Mouse (Mus musculus) brain, embryonic 14.5 days (tissue): ENCODE results near the gene Lrrc8a. TPM values are rescaled to one million over a fixed set of nuclear protein-coding genes. Genes with fewer than 3 reads are reported as not detected.
A peak's percentile ranks its signal among the peaks of the same experiment; 100 is the strongest.

Experiments
- DNase-seq: peaks from one replicate; pipeline ENCODE4 v3.0.0-alpha.2; 2011; ENCODE audit warnings: low read depth
- CTCF ChIP-seq: fragments of 200-500 bp; IDR thresholded peaks from 2 replicates; pipeline ENCODE4 v1.5.1; 2012; ENCODE audit warnings: inconsistent platforms, mild to moderate bottlenecking, moderate library complexity, borderline replicate concordance; ENCODE audit not compliant: insufficient read depth, insufficient read length; ENCODE audit errors: extremely low read depth
- POLR2A ChIP-seq: fragments of 200-500 bp; IDR thresholded peaks from 2 replicates; pipeline ENCODE4 v1.6.1; 2012; ENCODE audit warnings: mild to moderate bottlenecking, inconsistent platforms, borderline replicate concordance; ENCODE audit not compliant: poor library complexity, insufficient read depth, insufficient read length, severe bottlenecking; ENCODE audit errors: extremely low read depth
- polyA plus RNA-seq: library from polyadenylated mRNA; depleted of rRNA; stranded (reverse); fragments of >200 nt; gene quantifications from 2 replicates; pipeline ENCODE4 v1.2.3, GENCODE M21; 2012; rRNA removed

Lrrc8a gene
- polyA plus RNA-seq, 1 experiment, result 42.4 TPM

DNA sequence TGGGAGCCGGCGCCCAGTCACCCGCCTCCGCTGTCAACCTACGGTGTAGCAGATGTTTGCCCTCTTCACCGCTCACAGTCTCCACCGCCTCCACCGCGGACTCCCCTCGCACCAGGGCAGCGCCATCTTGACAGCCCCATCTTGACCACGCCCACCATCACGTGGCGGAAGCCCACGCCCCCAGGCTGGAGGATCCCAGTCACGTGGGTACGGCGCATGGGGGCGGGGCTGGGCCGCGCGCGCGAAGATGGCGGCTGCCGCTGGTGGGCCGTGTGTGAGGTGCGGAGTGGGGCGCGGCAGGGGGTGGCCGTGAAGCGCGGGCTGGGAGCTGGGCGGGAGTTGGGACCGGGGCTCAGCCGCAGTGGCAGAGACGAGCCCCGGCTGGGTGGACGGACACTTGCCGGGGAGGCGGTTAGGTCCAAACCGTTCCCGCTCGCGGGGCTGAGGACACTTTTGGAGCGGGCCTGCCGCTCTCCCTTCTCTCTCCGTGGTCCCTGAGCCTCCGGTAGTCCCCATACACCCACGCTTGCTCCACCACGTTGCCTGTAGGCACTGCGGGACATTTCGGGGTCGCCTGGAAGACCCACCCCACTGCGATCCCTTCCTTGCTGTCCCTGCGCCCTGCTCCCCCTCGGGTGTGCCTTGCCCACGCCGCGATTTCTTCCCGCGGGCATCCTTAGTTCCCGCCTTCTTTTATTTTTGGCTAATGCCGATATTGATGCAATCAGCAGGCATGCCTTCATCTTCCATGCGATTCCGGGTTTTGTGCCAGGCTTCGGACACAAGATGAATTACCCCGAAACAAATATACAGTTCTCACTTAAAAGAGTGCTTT, 48.9 kb downstream of the Lrrc8a start, which contains the start of the genes Dolk and Nup188:
Gene Dolk (minus strand): TSS at position 143 of the 835 bp plus-strand sequence.
Gene Nup188 (plus strand): TSS at position 206 of the 835 bp plus-strand sequence.
- TF ChIP-seq CTCF, result no peak
- peak; percentile 98 for TF ChIP-seq POLR2A
- peak; percentile 98 for DNase-seq

DNA sequence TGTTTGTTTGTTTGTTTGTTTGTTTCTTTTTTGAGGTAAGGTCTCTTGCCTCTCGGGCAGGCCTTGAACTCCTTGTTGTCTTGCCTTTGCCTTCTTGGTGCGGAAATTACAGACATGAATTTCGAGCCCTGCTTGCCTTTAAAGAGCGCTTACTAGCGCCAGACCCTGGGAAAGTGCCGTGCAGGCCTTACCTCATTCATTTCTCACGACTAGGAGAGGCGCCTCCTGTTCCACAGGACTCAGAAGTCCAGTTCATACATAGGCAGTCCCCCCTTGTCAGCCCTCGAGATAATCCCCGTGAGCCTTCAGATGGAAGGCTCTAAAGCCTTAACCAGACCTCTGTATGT, 49.5 kb downstream of the Lrrc8a start:
- peak; percentile 70 for DNase-seq
- no peak for TF ChIP-seq CTCF
- no peak for TF ChIP-seq POLR2A

DNA sequence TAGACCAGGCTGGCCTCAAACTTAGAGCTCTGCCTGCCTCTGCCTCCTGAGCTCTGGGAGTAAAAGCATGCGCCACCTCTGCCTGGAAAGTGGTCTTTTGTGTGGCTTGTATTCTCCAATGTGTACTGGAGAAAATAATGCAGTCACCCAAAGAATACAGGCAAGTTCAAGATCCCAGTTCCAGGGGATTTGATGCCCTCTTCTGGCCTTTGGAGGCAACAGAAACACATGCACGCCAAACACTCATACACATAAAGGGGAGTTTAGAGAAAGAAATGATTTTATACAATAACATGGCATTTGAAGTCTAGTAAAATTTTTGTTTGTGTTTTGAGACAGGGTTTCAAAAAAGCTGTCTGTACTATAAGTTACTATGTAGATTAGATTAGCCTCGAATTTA, 62.0 kb downstream of the Lrrc8a start:
- TF ChIP-seq POLR2A (no peak), CTCF (no peak; the same call in 1 of the 2 replicates)
- peak; percentile 8 for DNase-seq

DNA sequence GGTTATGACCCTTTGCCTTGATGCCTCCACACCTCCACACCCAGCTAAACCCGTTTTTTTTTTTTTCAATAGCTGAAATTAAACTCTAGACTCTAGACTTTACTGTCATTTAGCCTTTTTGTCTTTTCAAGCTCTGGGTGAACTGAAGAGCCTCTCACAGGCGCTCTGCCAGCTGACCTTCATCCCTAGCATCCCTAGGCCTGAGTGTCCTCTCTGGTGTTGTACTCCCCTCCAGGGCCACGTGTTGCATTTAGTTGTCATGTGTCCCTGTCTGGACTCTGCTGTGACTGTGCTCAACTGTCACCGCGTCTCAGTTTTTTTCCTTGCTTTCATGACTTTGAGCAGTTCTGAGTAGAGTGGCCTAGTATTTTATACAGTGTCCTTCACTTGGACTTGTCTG, 62.5 kb downstream of the Lrrc8a start:
- DNase-seq, result no peak
- TF ChIP-seq POLR2A (no peak), CTCF (no peak)

DNA sequence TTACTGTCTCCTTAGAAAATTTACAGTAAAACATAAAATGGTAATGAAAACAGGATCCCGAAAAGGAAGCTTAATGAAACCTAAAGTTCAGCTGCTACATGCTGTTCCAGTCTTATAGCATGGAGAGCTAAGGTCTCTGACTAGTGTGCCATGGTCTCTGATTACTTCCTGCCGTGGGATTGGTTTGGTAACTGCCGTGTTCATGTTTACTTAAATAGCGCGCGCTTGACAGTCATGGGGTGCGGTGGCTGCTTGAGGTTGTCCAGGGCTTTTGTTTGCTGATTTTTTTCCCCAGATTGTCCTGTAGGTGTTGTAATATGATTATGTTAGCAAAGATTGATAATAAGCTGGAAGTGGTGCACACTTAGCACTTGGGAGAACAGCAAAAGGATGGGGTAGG, 68.6 kb downstream of the Lrrc8a start:
- no peak for DNase-seq
- TF ChIP-seq CTCF (no peak), POLR2A (no peak)

DNA sequence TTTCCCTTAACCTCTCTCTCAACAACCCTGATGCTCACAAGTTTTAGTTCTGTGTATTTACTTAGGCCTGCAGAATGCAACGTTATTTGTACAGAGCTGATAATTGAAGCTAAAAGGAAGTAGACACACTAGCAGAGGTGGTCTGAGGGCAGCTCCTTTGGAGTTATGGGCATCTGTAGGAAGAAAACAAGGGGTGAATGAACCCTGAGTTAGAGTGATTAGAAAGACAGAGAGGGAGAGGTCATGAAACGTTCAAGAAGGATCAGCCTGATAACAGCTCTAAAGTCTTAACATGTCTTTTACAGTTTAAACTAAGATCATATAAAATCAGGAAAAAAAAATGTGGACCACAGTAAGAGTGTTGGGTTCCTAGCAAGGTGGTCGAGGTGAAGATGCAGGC, 71.8 kb downstream of the Lrrc8a start:
- DNase-seq, result no peak
- TF ChIP-seq CTCF (no peak), POLR2A (no peak)

DNA sequence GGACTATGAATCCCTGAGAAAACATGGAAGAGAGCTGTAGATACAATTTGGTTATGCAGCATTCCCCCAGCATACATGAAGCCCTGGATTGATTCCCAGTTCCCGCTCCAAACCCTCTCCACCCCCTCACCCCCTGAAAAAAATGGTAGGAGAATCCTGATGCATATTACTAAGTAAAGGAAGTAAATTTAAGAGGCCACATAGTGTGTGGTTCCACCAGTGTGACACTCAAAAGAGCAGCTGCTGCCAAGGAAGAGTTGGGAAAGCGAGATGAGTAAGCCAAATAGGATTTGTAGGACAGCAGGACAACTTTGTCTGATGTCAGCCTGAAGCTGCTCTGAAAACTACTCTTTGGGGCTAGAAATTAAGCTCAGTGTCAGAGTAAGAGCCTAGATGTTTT, 74.0 kb downstream of the Lrrc8a start:
- no peak for TF ChIP-seq POLR2A
- TF ChIP-seq CTCF, result no peak
- no peak for DNase-seq

Other genes with a start within 250 kb of the Lrrc8a start
- 71.2 and 77.7 TPM in 2 replicates for gene Wdr34, start 188.8 kb upstream of the Lrrc8a start, polyA plus RNA-seq
- 223 and 340 TPM in 2 replicates for gene Set, start 180.3 kb upstream of the Lrrc8a start, polyA plus RNA-seq
- gene Pkn3, start 160.0 kb upstream of the Lrrc8a start, polyA plus RNA-seq, result 3.7 and 7.2 TPM in 2 replicates
- 33.2 and 45.4 TPM in 2 replicates for gene Zdhhc12, start 144.1 kb upstream of the Lrrc8a start, polyA plus RNA-seq
- 88.2 and 94.3 TPM in 2 replicates for gene Zer1, start 113.1 kb upstream of the Lrrc8a start, polyA plus RNA-seq
- 75.4 and 84.1 TPM in 2 replicates for gene Tbc1d13, start 104.0 kb upstream of the Lrrc8a start, polyA plus RNA-seq
- 19.1 and 19.2 TPM in 2 replicates for gene Endog, start 66.2 kb upstream of the Lrrc8a start, polyA plus RNA-seq
- 48.1 and 53.8 TPM in 2 replicates for gene Spout1, start 59.3 kb upstream of the Lrrc8a start, polyA plus RNA-seq
- 30.0 and 42.9 TPM in 2 replicates for gene Kyat1, start 31.9 kb upstream of the Lrrc8a start, polyA plus RNA-seq
- 14.8 and 23.6 TPM in 2 replicates for gene Gm28035, start 2.9 kb downstream of the Lrrc8a start, polyA plus RNA-seq
- gene Phyhd1, start 28.5 kb downstream of the Lrrc8a start, polyA plus RNA-seq, result 11.8 and 21.8 TPM in 2 replicates
- gene Gm28038, start 43.3 kb downstream of the Lrrc8a start, polyA plus RNA-seq, result not detected in 2 replicates
- 15.7 TPM in 2 replicates for gene Dolk, start 48.6 kb downstream of the Lrrc8a start, polyA plus RNA-seq
- 46.3 and 48.7 TPM in 2 replicates for gene Nup188, start 48.7 kb downstream of the Lrrc8a start, polyA plus RNA-seq
- 304 and 410 TPM in 2 replicates for gene Sh3glb2, start 121.6 kb downstream of the Lrrc8a start, polyA plus RNA-seq
- gene Miga2, start 126.5 kb downstream of the Lrrc8a start, polyA plus RNA-seq, result 40.4 and 43.8 TPM in 2 replicates
- gene Dolpp1, start 154.5 kb downstream of the Lrrc8a start, polyA plus RNA-seq, result 73.2 and 114 TPM in 2 replicates
- gene Crat, start 178.1 kb downstream of the Lrrc8a start, polyA plus RNA-seq, result 28.3 and 31.3 TPM in 2 replicates
- gene Ptpa, start 178.3 kb downstream of the Lrrc8a start, polyA plus RNA-seq, result 151 and 152 TPM in 2 replicates
- 26.1 and 37.9 TPM in 2 replicates for gene Ier5l, start 236.5 kb downstream of the Lrrc8a start, polyA plus RNA-seq